Mouse (Mus musculus) heart, embryonic 16.5 days (tissue): Measurements from ENCODE around the gene Armcx2. TPM values are rescaled to one million over a fixed set of nuclear protein-coding genes. Genes with fewer than 3 reads are reported as not detected.

Experiments
- ATAC-seq: fragments of 200-750 bp; cut with Nextera tagmentation; replicated peaks from 2 replicates; pipeline ENCODE4 v1.8.0; 2017; ENCODE audit warnings: moderate number of reproducible peaks; ENCODE audit not compliant: insufficient read depth, low FRiP score; ENCODE audit errors: extremely low read depth
- H3K27ac ChIP-seq: fragments of 300-500 bp; sonication (generic); 2 replicates; pipeline ENCODE4 v1.5.1; 2014; ENCODE audit warnings: mild to moderate bottlenecking, low read length, control low read depth, moderate library complexity
- H3K27me3 ChIP-seq: fragments of 300-500 bp; sonication (generic); 2 replicates; pipeline ENCODE4 v1.6.1; 2014; ENCODE audit warnings: low read length, mixed read lengths; ENCODE audit not compliant: control insufficient read depth, insufficient read depth
- H3K36me3 ChIP-seq: fragments of 300-500 bp; sonication (generic); 2 replicates; pipeline ENCODE4 v1.6.1; 2014; ENCODE audit not compliant: control insufficient read depth, insufficient read depth
- H3K4me1 ChIP-seq: fragments of 300-500 bp; sonication (generic); 2 replicates; pipeline ENCODE4 v1.6.1; 2014; ENCODE audit warnings: low read length, mixed read lengths; ENCODE audit not compliant: control insufficient read depth, insufficient read depth
- H3K4me2 ChIP-seq: fragments of 300-500 bp; sonication (generic); 2 replicates; pipeline ENCODE4 v1.6.1; 2014; ENCODE audit warnings: low read depth, mild to moderate bottlenecking, control low read depth, low read length
- H3K4me3 ChIP-seq: fragments of 300-500 bp; sonication (generic); 2 replicates; pipeline ENCODE4 v1.5.1; 2014; ENCODE audit warnings: mild to moderate bottlenecking, control low read depth, low read length
- H3K9ac ChIP-seq: fragments of 300-500 bp; sonication (generic); 2 replicates; pipeline ENCODE4 v1.6.1; 2014; ENCODE audit warnings: low read length, control low read depth
- H3K9me3 ChIP-seq: fragments of 300-500 bp; sonication (generic); replicated peaks from 2 replicates; pipeline ENCODE4 v1.6.1; 2016; ENCODE audit warnings: low read length; ENCODE audit not compliant: control insufficient read depth
- WGBS: fragments of 180-500 bp; shearing (Covaris S2); extraction: QIAGEN DNeasy Blood & Tissue Kit; methylation state at CpG from one replicate; pipeline ENCODE4 v1.1.7; 2014; 5-methylcytosine and 5-hydroxymethylcytosine counted together
- microRNA-seq: library from miRNA; unstranded; fragments of <30 nt; microRNA quantifications from one replicate; pipeline ENCODE4, GENCODE M21; 2017
- polyA plus RNA-seq: library from polyadenylated mRNA; unstranded; fragments of >200 nt; fragmentation: Nextera tagmentation; extraction: Ambion mirVana; gene quantifications from 2 replicates; pipeline ENCODE4 v1.2.1, GENCODE M21; 2015

The Armcx2 gene
- polyA plus RNA-seq, 1 experiment from 2014 or later = 54.2 TPM

GRCm38 (mm10) chrX:134756434-134757292 is 52.4 kb downstream of the Armcx2 start, which contains the start of gene Armcx3:
TSS of gene Armcx3 (plus strand) at chrX:134756595.
- peak; percentile 90 for ATAC-seq
- Histone ChIP-seq H3K36me3 (no peaks in the 10 kb centered on the region), H3K4me3 (peak within 1 kb of the TSS; percentile 73), H3K4me2 (peak within 1 kb of the TSS; percentile 61), H3K4me1 (peaks cover 5% of the 10 kb centered on the region; the same call in 1 of the 2 replicates), H3K9ac (peak within 1 kb of the TSS; percentile 85), H3K9me3 (no peaks in the 10 kb centered on the region), H3K27ac (peak within 1 kb of the TSS; percentile 90), H3K27me3 (no peaks in the 10 kb centered on the region)
- WGBS = 15% methylated on average over 45 of the region's 46 CpGs

Small RNA genes within 50 kb of the gene (microRNA-seq; reads per million reads assigned to microRNA genes)
- not detected for gene Mir7093

Other genes with a start within 250 kb of the Armcx2 start
- gene Btk, start 225.7 kb downstream of the Armcx2 start, polyA plus RNA-seq = 0.89 and 1.6 TPM in 2 replicates
- 172 and 221 TPM in 2 replicates for gene Rpl36a, start 223.6 kb downstream of the Armcx2 start, polyA plus RNA-seq
- 2.4 and 2.7 TPM in 2 replicates for gene Gla, start 208.1 kb downstream of the Armcx2 start, polyA plus RNA-seq
- gene Hnrnph2, start 208.0 kb downstream of the Armcx2 start, polyA plus RNA-seq = 118 and 146 TPM in 2 replicates
- gene Armcx4, start 122.7 kb downstream of the Armcx2 start, polyA plus RNA-seq = 3.1 and 3.8 TPM in 2 replicates
- 41.8 and 43.7 TPM in 2 replicates for gene Armcx1, start 91.3 kb downstream of the Armcx2 start, polyA plus RNA-seq
- gene Armcx6, start 57.8 kb downstream of the Armcx2 start, polyA plus RNA-seq = 15.5 and 16.5 TPM in 2 replicates
- 84.1 and 90.9 TPM in 2 replicates for gene Armcx3, start 52.6 kb downstream of the Armcx2 start, polyA plus RNA-seq
- gene Nxf2, start 155.5 kb upstream of the Armcx2 start, polyA plus RNA-seq = 0.30 TPM in 2 replicates
- 8.4 and 10.5 TPM in 2 replicates for gene Zmat1, start 200.0 kb upstream of the Armcx2 start, polyA plus RNA-seq